Mouse (Mus musculus): ENCODE results near the gene Bmpr1b.
A peak's percentile ranks its signal among the peaks of the same experiment; 100 is the strongest.

The Bmpr1b gene

DNA sequence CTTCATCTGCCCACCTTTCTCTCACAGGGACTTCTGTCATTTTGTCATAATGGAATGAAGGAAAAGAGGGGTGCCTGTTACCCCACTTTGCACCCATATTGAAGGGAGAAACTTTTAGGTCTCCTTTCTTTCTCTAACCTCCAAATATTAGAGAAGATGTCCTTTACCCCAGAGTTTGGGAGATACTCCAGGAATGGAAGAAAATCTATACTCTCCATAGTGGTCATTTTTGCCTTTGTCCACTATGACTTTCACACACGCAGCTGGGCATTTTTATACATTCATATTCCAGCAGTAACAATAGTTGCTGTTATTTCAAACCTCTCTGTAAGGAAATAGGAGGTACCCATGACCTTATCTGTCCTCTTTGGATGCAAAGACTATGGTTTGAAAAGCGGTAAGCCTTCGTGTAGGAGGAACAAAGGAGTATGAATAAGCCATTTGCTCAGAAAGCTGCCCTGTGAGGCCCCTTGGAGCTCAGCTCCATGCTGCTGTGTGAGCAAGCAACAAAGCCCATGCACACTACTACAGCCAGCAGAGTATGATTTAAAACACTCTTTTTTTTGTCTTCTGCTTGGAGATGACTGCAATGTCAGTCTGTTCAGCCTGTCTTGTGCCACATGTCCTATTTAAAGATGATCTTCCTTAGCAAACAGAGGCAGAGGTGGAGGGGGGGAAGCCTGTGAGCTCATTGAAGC is 350.5 kb downstream of the Bmpr1b start:
- DNase-seq (ENCODE audit: low spot score) = no peak

GRCm38 (mm10) chr3:141814776-141815175 is 354.4 kb downstream of the Bmpr1b start:
- no peak for DNase-seq (ENCODE audit: low spot score)

DNA sequence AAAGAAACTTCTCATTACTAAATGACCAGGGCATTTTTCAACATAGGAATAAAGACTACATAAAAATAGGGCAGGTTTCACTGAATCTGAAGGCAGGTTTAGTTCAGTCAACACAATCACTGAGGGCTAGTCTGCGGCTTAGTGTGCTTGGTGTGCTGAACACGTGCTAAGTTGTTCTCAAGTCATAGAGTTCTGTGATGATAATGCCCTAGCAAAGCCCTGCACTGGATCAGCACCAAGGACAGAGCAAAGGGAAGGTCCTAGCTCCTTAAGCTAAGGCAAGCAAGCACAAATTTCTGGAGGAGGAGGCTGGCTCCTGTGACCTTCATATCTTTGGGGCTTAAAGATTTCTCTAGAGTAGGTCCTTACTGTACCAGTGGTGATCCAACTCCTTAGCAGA is 357.9 kb downstream of the Bmpr1b start:
- peak; percentile 17 for DNase-seq (ENCODE audit: low spot score)

- DNase-seq (ENCODE audit: low spot score) = no peak
Observed at GRCm38 (mm10) chr3:141810944-141811343, 358.3 kb downstream of the Bmpr1b start.

DNA sequence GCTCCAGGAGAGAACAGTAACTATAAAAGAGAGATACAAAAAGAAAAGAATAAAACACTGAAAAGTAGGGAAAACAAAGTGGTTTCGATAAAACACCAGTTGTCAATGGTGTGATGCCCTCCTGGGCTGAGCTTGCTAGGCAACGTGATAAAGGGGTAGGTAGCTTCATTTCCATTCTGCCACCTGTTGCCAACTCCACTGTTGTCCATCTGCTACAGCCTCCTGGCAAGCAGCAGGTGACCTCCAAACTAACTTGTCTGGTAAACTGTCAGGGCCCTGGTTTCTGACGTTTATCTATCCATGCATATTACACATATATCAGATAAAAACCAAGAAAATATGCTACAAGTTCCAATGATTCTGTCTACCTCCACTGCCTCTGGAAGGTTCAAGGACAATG is 359.6 kb downstream of the Bmpr1b start:
- no peak for DNase-seq (ENCODE audit: low spot score)

GRCm38 (mm10) chr3:141804133-141804532 is 365.1 kb downstream of the Bmpr1b start:
- no peak for DNase-seq (ENCODE audit: low spot score)

DNA sequence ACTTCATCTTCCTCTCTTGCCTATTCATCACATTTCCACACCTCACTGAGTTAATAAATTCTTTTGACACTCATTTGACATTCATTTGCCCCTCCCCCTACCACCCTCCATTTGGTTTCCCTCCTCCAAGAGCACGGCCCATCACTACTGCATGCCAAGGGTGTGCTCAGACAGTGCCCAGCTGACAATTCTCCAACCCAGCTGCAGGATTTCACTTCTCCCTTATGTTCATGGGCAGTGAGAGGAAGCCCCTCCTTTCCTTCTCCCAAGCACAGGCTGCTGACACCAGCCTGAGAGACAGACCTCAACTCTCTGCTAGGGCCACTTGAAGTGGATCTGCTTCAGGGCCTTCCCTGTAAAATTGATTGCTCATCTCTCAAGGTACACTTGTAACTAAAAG is 371.4 kb downstream of the Bmpr1b start:
- DNase-seq (ENCODE audit: low spot score) = no peak

GRCm38 (mm10) chr3:141797372-141797771 is 371.9 kb downstream of the Bmpr1b start:
- DNase-seq (ENCODE audit: low spot score) = no peak

DNA sequence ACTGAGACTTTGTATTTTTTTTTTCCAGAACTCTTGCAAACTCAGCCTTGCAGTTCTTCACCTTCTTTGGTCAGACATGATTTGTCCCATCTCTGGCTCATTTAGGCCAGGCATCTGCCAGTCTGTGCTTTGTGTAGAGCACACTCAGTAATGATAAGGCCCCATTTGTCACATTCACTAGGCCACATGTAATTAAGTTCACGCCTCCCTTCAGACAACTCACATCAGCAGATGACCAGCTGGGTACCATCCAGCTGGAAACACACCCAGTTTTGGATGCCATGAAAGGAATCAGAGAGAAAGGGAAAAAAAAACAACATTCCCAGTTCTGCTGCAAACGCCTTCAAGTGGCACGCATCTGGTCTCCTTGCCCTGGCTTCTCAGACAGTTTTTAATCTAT is 374.9 kb downstream of the Bmpr1b start:
- no peak for DNase-seq (ENCODE audit: low spot score)

GRCm38 (mm10) chr3:141793755-141794154 is 375.5 kb downstream of the Bmpr1b start:
- no peak for DNase-seq (ENCODE audit: low spot score)

- peak; percentile 51 for DNase-seq (ENCODE audit: low spot score)
Observed at GRCm38 (mm10) chr3:141792106-141792505, 377.1 kb downstream of the Bmpr1b start.

DNA sequence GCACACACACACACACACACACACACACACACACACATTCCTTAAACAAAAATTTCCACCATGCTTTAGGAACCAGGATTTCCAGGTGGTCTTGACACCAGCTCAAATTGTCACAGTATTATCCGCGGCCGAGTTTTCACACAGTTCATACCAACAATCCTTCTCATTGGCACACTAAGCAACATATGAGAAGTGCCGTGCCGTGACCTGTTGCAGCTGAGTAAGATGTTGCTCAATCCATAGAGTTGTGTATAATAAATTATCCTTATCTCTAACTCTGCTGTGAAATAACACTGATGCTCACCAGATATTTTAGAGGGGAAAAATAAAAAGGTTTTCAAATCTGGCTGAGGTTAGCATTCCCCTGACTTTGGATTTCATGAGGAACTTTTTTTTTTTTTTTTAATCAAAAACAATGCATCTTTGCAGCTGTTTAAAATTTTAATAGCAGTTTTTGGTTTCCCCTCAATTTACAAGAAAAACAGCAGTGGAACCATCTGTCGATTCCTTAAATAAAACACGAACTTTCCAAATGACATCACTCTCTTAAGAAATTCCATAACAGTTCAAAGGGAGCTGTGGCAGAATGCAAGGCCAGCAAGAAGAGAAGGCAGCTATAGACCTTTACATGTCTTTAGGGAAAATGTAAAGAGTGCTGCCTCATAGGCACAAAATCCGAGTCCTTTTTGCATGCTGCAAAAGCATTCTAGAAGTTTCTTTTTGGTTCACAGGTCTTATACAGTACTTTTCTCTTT is 378.0 kb downstream of the Bmpr1b start:
- no peak for DNase-seq (ENCODE audit: low spot score)
